Mouse (Mus musculus): ENCODE data around the gene E330017A01Rik.

Gene E330017A01Rik

GRCm38 (mm10) chr16:58600846-58601245, 37.7 kb downstream of the E330017A01Rik start:
- DNase-seq (ENCODE audit: inconsistent age in 2 of 2, low spot score in 1 of 2) = no peak

GRCm38 (mm10) chr16:58591299-58591698, 47.2 kb downstream of the E330017A01Rik start:
- no peak for DNase-seq (ENCODE audit: inconsistent age in 2 of 2, low spot score in 1 of 2)

GRCm38 (mm10) chr16:58589444-58589843, 49.1 kb downstream of the E330017A01Rik start:
- no peak for DNase-seq (ENCODE audit: inconsistent age in 2 of 2, low spot score in 1 of 2)
